Mouse (Mus musculus) brain, embryonic 14.5 days (tissue): ENCODE measurements around the gene Vps8.

Experiments used
- CTCF ChIP-seq: fragments of 200-500 bp; IDR thresholded peaks from 2 replicates; pipeline ENCODE4 v1.5.1; 2012; ENCODE audit warnings: inconsistent platforms, mild to moderate bottlenecking, moderate library complexity, borderline replicate concordance; ENCODE audit not compliant: insufficient read depth, insufficient read length; ENCODE audit errors: extremely low read depth
- POLR2A ChIP-seq: fragments of 200-500 bp; IDR thresholded peaks from 2 replicates; pipeline ENCODE4 v1.6.1; 2012; ENCODE audit warnings: mild to moderate bottlenecking, inconsistent platforms, borderline replicate concordance; ENCODE audit not compliant: poor library complexity, insufficient read depth, insufficient read length, severe bottlenecking; ENCODE audit errors: extremely low read depth

- no peak for TF ChIP-seq POLR2A
- no peak for TF ChIP-seq CTCF
Observed at GRCm38 (mm10) chr16:21651161-21651560, 228.2 kb downstream of the Vps8 start.
